Mouse (Mus musculus) spleen, adult 2 months (tissue): Measurements from ENCODE around the gene Sema4c. TPM values are rescaled to one million over a fixed set of nuclear protein-coding genes. Genes with fewer than 3 reads are reported as not detected.
"Not testable (repeated sequence)": the region's sequence is repeated elsewhere in the genome, so short reads cannot be mapped to it uniquely, and the experiment has no call there.

Experiments
- DNase-seq, 2 experiments: peaks; one replicate each; pipeline versions ENCODE4 v3.0.0 to v3.0.0-alpha.2; 2012 to 2021; ENCODE audit warnings: low spot score in 2 of 2, low read depth in 1 of 2
- H3K27ac ChIP-seq: fragments of 200-500 bp; 2 replicates; pipeline ENCODE4 v1.5.1; 2012; ENCODE audit warnings: low read length, inconsistent platforms; ENCODE audit not compliant: insufficient read depth
- H3K27me3 ChIP-seq: fragments of 200-500 bp; 2 replicates; pipeline ENCODE4 v1.6.1; 2012; ENCODE audit warnings: mild to moderate bottlenecking, moderate library complexity, low read length, inconsistent platforms; ENCODE audit not compliant: control insufficient read depth, insufficient read depth
- H3K36me3 ChIP-seq: fragments of 200-500 bp; 2 replicates; pipeline ENCODE4 v1.6.1; 2012; ENCODE audit warnings: mild to moderate bottlenecking, low read length, inconsistent platforms; ENCODE audit not compliant: control insufficient read depth, insufficient read depth
- H3K4me1 ChIP-seq: fragments of 200-500 bp; 2 replicates; pipeline ENCODE4 v1.6.1; 2011; ENCODE audit warnings: inconsistent platforms; ENCODE audit not compliant: control insufficient read depth, insufficient read depth, insufficient read length
- H3K4me3 ChIP-seq: fragments of 200-500 bp; 2 replicates; pipeline ENCODE4 v1.5.1; 2011; ENCODE audit warnings: mild to moderate bottlenecking, inconsistent platforms; ENCODE audit not compliant: insufficient read depth, insufficient read length; ENCODE audit errors: extremely low read depth
- CTCF ChIP-seq: fragments of 200-500 bp; IDR thresholded peaks from 2 replicates; pipeline ENCODE4 v1.5.1; 2011; ENCODE audit warnings: mild to moderate bottlenecking, inconsistent platforms; ENCODE audit not compliant: insufficient read depth, insufficient read length, insufficient replicate concordance; ENCODE audit errors: extremely low read depth
- POLR2A ChIP-seq: fragments of 200-500 bp; IDR thresholded peaks from 2 replicates; pipeline ENCODE4 v1.6.1; 2011; ENCODE audit warnings: low read depth, low read length, inconsistent platforms
- WGBS: fragments of 180-500 bp; shearing (Covaris S2); methylation state at CpG from one replicate; pipeline ENCODE4 v1.1.7; 2018; 5-methylcytosine and 5-hydroxymethylcytosine counted together
- polyA plus RNA-seq: library from polyadenylated mRNA; depleted of rRNA; stranded (reverse); fragments of >200 nt; gene quantifications from 2 replicates; pipeline ENCODE4 v1.2.3, GENCODE M21; 2012

The Sema4c gene
- polyA plus RNA-seq, 1 experiment: 9.5 TPM

DNA sequence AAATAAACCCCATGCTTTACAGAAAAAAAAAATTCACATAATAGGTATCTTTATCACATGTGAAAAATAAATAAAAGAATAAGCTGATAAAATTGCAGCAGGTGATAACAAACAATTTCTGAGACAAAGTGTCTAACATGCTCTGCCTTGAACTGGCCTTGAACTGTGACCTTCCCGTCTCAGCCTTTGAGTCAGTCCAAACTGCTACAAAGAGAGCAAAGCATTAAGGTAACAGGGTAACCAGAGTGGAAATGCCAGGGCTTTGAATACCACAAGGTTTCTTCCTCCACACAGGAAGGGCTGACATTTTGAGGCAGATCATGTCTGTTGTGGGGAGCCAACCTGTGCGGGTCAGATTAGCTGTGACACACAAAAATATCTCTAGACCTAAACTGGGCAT, 12.8 kb downstream of the Sema4c start:
- Histone ChIP-seq H3K36me3 (peaks cover 15% of the 10 kb centered on the region), H3K27me3 (no peaks in the 10 kb centered on the region), H3K27ac (no peak overlapping the region), H3K4me1 (peaks cover 2% of the 10 kb centered on the region; the same call in 1 of the 2 replicates), H3K4me3 (no peak overlapping the region)
- no peak for TF ChIP-seq POLR2A
- TF ChIP-seq CTCF: no peak
- no peak for DNase-seq
- 44% methylated on average over 2 of the region's 2 CpGs for WGBS

DNA sequence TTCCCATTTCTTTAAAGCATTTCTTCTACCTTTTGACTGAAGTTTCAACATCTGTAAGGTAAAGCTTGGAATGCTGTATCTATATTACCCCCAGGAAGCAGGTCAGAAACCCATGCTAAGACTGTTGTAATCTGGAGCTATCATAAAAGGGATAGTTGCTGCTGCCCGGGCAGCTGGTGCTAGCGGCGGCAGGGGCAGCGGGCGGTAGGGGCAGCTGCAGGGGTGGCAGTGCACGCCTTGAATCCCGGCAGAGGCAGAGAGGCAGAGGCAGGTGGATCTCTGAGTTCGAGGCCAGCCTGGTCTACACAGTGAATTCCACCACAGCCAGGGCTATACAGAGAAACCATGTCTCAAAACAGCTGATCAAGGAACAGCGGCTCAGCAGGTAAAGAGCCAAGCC, 15.2 kb downstream of the Sema4c start:
- 91% methylated on average over 9 of the region's 9 CpGs for WGBS

DNA sequence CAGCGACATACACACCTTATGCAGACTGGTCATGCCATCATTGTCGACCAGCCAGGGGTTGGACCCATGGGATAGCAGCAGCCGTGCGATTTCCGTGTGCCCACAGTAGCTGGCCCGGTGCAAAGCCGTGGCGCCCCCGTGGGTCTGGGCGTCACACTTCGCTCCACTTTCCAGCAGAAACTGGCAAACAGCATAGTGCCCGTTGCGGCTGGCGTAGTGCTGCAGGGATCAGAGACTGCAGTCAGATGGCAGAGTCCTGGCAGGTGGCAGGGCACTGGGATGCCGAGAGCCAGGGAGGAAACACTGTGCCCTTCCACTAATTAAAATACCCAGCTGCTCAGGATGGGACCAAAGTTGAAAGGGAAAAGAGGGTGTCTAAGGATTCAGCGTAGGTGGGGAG, 16.3 kb downstream of the Sema4c start:
- H3K4me1 ChIP-seq: peaks cover 2% of the 10 kb centered on the region; the same call in 1 of the 2 replicates
- DNase-seq: no peak
- no peak overlapping the region for H3K4me3 ChIP-seq
- H3K27me3 ChIP-seq: no peaks in the 10 kb centered on the region
- TF ChIP-seq POLR2A (no peak), CTCF (no peak)
- H3K36me3 ChIP-seq: peaks cover 26% of the 10 kb centered on the region
- whole genome bisulfite sequencing: 93% methylated on average over 16 of the region's 16 CpGs
- no peak overlapping the region for H3K27ac ChIP-seq

More for the DNA sequence above, 15.2 kb downstream of the Sema4c start:
- TF ChIP-seq POLR2A (no peak), CTCF (no peak)
- no peak for DNase-seq
- Histone ChIP-seq H3K27me3 (no peaks in the 10 kb centered on the region), H3K4me1 (peaks cover 2% of the 10 kb centered on the region; the same call in 1 of the 2 replicates), H3K36me3 (peaks cover 26% of the 10 kb centered on the region), H3K27ac (no peak overlapping the region), H3K4me3 (no peak overlapping the region)

DNA sequence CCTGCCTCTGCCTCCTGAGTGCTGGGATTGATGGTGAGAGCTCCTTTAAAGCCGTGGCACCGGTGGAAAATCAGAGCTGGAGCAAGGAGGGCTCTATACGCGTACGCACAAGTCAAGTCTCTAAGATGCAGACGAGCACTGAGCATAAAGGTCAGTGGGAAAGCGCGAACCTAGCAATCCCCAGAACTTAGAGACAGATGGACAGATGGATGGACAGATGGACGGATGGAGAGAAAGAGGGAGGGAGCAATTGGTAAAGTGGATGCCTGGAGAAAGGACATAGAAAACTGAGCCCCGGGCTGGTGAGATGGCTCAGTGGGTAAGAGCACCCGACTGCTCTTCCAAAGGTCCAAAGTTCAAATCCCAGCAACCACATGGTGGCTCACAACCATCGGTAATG, 17.3 kb downstream of the Sema4c start:
- peaks cover 27% of the 10 kb centered on the region for H3K36me3 ChIP-seq
- 94% methylated on average over 12 of the region's 12 CpGs for WGBS
- H3K4me3 ChIP-seq: no peak overlapping the region
- H3K27me3 ChIP-seq: no peaks in the 10 kb centered on the region
- no peak overlapping the region for H3K27ac ChIP-seq
- no peak for TF ChIP-seq CTCF
- no peak for TF ChIP-seq POLR2A
- H3K4me1 ChIP-seq: no peaks in the 10 kb centered on the region
- DNase-seq: no peak

DNA sequence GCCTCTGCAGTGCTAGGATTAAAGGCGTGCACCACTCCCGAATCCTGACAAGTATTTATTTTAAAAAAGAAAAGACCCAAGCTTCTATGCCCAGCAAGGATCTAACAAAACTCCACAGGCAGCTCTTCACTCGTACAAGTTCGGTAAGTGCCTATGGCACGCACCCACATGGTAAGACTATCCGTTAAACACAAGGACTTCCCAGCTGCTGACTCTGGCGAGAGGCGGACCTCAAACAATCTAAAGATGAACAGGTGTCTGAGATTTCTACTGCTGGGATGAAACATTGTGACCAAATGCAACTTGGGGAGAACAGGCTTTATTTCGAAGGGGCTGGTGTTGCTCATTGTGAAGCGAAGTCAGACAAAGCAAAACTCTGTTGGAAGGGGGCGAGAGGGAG, 18.0 kb downstream of the Sema4c start:
- H3K27me3 ChIP-seq: no peaks in the 10 kb centered on the region
- H3K36me3 ChIP-seq: peaks cover 27% of the 10 kb centered on the region
- TF ChIP-seq POLR2A (no peak), CTCF (no peak)
- H3K4me1 ChIP-seq: no peaks in the 10 kb centered on the region
- no peak overlapping the region for H3K4me3 ChIP-seq
- no peak overlapping the region for H3K27ac ChIP-seq
- 90% methylated on average over 11 of the region's 11 CpGs for WGBS
- DNase-seq: no peak

DNA sequence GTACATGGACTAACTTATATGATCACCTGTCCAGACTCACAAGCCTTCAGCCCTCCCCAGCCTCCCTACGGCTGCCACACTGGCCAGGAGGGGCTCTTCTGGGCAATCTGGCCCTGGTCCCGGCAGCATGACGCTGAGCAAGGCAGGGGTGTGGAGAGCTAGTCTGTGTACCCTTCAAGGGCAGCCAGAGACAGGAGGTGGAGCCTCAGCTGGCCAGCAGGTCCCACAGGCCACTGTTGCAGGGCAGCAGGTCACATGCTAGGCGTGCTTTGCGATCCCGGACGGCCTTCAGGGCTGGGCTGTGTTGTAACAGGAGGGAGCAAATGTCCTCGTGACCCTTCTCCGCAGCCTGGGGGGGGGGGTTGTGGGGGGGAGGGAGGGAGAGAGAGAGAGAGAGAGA, 19.0 kb downstream of the Sema4c start, which contains the start of gene Gm42417:
TSS of gene Gm42417 (minus strand) at position 244 of the 400 bp plus-strand sequence.
- no peaks in the 10 kb centered on the region for H3K27me3 ChIP-seq
- TF ChIP-seq POLR2A (no peak), CTCF (no peak)
- peaks cover 27% of the 10 kb centered on the region for H3K36me3 ChIP-seq
- no peaks in the 10 kb centered on the region for H3K4me1 ChIP-seq
- H3K4me3 ChIP-seq: no peak within 1 kb of the TSS
- no peak for DNase-seq
- no peak within 1 kb of the TSS for H3K27ac ChIP-seq
- WGBS: 95% methylated on average over 9 of the region's 9 CpGs

DNA sequence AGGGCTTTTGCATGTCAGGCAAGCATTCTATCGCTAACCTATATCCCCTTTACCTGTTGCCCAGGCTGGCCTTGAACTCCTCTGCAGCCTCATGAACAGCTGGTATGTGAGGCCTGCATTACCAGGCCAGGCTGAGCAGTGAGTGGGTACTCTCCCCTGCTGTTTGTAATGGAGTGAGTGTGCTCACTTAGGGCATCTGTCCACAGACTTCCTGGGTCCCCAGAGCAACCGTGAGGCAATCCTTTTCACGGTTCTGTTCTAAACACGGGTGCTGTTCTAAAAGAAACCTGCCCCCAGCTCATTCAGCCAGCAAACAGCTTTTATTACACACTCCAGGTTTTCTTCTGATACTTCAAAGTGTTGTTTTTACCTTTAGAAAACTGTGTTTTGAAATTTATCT, 19.4 kb downstream of the Sema4c start:
- peaks cover 27% of the 10 kb centered on the region for H3K36me3 ChIP-seq
- H3K4me1 ChIP-seq: no peaks in the 10 kb centered on the region
- TF ChIP-seq CTCF: no peak
- no peak for TF ChIP-seq POLR2A
- no peak overlapping the region for H3K27ac ChIP-seq
- 83% methylated on average over 4 of the region's 4 CpGs for WGBS
- H3K4me3 ChIP-seq: no peak overlapping the region
- DNase-seq: no peak
- no peaks in the 10 kb centered on the region for H3K27me3 ChIP-seq

DNA sequence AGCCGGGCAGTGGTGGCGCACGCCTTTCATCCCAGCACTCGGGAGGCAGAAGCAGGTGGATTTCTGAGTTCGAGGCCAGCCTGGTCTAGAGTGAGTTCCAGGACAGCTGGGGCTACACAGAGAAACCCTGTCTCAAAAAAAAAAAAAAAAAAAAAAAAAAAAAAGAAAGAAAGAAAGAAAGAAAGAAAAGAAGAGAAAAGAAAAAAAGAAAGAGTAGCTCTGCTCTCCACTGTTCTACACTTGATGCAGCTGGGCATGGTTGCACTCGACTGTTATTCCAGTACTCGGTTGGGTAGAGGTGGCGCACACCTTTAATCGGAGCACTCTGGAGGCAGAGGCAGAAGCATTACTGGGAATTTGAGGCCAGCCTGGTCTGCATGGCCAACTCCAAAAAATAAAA, 21.4 kb downstream of the Sema4c start, which contains the start of gene Ankrd23:
TSS of gene Ankrd23 (minus strand) at position 101 of the 400 bp plus-strand sequence.
- not testable (repeated sequence) for H3K4me3 ChIP-seq, H3K27ac ChIP-seq, DNase-seq, H3K4me1 ChIP-seq, H3K27me3 ChIP-seq
- peaks cover 24% of the 10 kb centered on the region for H3K36me3 ChIP-seq
- WGBS: 96% methylated on average over 9 of the region's 9 CpGs
